Mouse (Mus musculus) heart, postnatal 0 days (tissue): ENCODE data around the gene Krtap20-2. TPM values are rescaled to one million over a fixed set of nuclear protein-coding genes. Genes with fewer than 3 reads are reported as not detected.
"Not testable (repeated sequence)": the region's sequence is repeated elsewhere in the genome, so short reads cannot be mapped to it uniquely, and the experiment has no call there.

Source experiments
- ATAC-seq: fragments of 200-750 bp; cut with Nextera tagmentation; 2 replicates; pipeline ENCODE4 v1.8.0; 2017; ENCODE audit warnings: low read depth, moderate number of reproducible peaks, moderate library complexity; ENCODE audit not compliant: insufficient read depth
- DNase-seq: peaks from one replicate; pipeline ENCODE4 v3.0.0-alpha.2; 2016; ENCODE audit warnings: low spot score
- H3K27ac ChIP-seq: fragments of 300-500 bp; sonication (generic); 2 replicates; pipeline ENCODE4 v1.5.1; 2014; ENCODE audit warnings: low read depth, mild to moderate bottlenecking
- H3K27me3 ChIP-seq: fragments of 300-500 bp; sonication (generic); 2 replicates; pipeline ENCODE4 v1.6.1; 2014; ENCODE audit warnings: low read length, mixed read lengths; ENCODE audit not compliant: control insufficient read depth, insufficient read depth
- H3K36me3 ChIP-seq: fragments of 300-500 bp; sonication (generic); replicated peaks from 2 replicates; pipeline ENCODE4 v1.6.1; 2014; ENCODE audit warnings: low read length, mixed read lengths; ENCODE audit not compliant: control insufficient read depth, insufficient read depth
- H3K4me1 ChIP-seq: fragments of 300-500 bp; sonication (generic); 2 replicates; pipeline ENCODE4 v1.6.1; 2014; ENCODE audit warnings: antibody characterized with exemption; ENCODE audit not compliant: control insufficient read depth, insufficient read depth
- H3K4me2 ChIP-seq: fragments of 300-500 bp; sonication (generic); 2 replicates; pipeline ENCODE4 v1.6.1; 2014; ENCODE audit warnings: low read depth, mild to moderate bottlenecking, low read length, moderate library complexity
- H3K4me3 ChIP-seq: fragments of 300-500 bp; sonication (generic); 2 replicates; pipeline ENCODE4 v1.5.1; 2014; ENCODE audit warnings: low read depth, low read length
- H3K9ac ChIP-seq: fragments of 300-500 bp; sonication (generic); replicated peaks from 2 replicates; pipeline ENCODE4 v1.6.1; 2014; ENCODE audit warnings: low read depth, low read length, mixed read lengths
- H3K9me3 ChIP-seq: fragments of 300-500 bp; sonication (generic); replicated peaks from 2 replicates; pipeline ENCODE4 v1.6.1; 2016; ENCODE audit warnings: low read length; ENCODE audit not compliant: control insufficient read depth
- CTCF ChIP-seq: IDR thresholded peaks from 2 replicates; pipeline ENCODE4 v1.5.1; 2016; ENCODE audit warnings: antibody characterized with exemption, control low read depth, low read depth
- EP300 ChIP-seq: IDR thresholded peaks from 2 replicates; pipeline ENCODE4 v1.6.1; 2016; ENCODE audit warnings: antibody characterized with exemption, low read depth
- WGBS: fragments of 180-500 bp; shearing (Covaris S2); extraction: QIAGEN DNeasy Blood & Tissue Kit; methylation state at CpG from one replicate; pipeline ENCODE4 v1.1.7; 2014; 5-methylcytosine and 5-hydroxymethylcytosine counted together
- polyA plus RNA-seq: library from polyadenylated mRNA; unstranded; fragments of >200 nt; fragmentation: Nextera tagmentation; extraction: Ambion mirVana; gene quantifications from 2 replicates; pipeline ENCODE4 v1.2.1, GENCODE M21; 2015
- total RNA-seq: library from RNA; depleted of rRNA; stranded (reverse); fragments of >200 nt; gene quantifications from 2 replicates; pipeline ENCODE4 v1.2.3, GENCODE M21; 2014; ENCODE audit warnings: low replicate concordance; rRNA removed

Krtap20-2 gene
- not detected in 2 replicates for total RNA-seq
- not detected in 2 replicates for polyA plus RNA-seq

DNA sequence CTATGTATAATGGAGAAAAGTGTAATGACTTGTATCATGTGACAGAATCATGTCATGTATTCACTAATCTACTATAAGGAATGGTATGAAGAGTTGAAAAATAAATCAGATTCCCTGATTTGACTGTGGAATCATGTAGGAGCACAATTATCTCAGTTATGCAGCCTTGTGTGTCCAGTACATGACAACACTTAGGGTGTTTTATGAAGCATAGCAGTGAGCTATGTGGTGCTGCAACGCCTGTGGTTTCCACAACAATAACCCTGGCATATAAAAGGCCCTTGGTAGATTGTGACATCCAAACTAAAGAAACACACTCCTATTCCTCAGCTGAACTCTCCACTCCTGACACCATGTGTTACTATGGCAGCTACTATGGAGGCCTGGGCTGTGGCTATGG is at the start of gene Krtap20-2:
Gene Krtap20-2 (plus strand): TSS at position 301 of the 400 bp plus-strand sequence.
- Histone ChIP-seq H3K9me3 (no peaks in the 10 kb centered on the region), H3K4me3 (no peak within 1 kb of the TSS), H3K9ac (no peak within 1 kb of the TSS), H3K27ac (no peak within 1 kb of the TSS), H3K36me3 (no peaks in the 10 kb centered on the region), H3K27me3 (no peaks in the 10 kb centered on the region), H3K4me1 (no peaks in the 10 kb centered on the region), H3K4me2 (no peak within 1 kb of the TSS)
- WGBS, result 41% methylated on average over 1 of the region's 1 CpGs
- ATAC-seq (no peak), DNase-seq (no peak)
- TF ChIP-seq CTCF (no peak), EP300 (no peak)

DNA sequence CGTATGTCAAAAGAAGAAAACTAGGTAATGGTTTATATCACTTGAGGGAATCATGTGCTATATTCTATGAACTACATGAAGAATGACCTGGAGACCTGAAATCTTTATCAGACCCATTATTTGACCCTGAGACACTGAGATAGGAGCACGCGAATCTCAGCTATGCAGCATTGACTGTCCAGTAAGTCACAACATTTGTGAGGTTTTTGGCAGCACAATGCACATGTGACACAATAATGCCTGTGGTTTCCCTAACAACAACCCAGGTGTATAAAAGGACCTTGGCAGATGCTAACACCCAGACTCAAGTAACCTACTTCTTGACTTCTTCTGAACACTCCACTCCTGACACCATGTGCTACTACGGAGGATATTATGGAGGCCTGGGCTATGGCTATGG is 48.0 kb upstream of the Krtap20-2 start, which contains the start of gene Gm9789:
Gene Gm9789 (plus strand): TSS at position 301 of the 400 bp plus-strand sequence.
- no peak within 1 kb of the TSS for H3K9ac ChIP-seq
- no peak within 1 kb of the TSS for H3K4me2 ChIP-seq
- no peaks in the 10 kb centered on the region for H3K4me1 ChIP-seq
- no peak within 1 kb of the TSS for H3K4me3 ChIP-seq
- no peak within 1 kb of the TSS for H3K27ac ChIP-seq
- no peaks in the 10 kb centered on the region for H3K36me3 ChIP-seq
- ATAC-seq (no peak), DNase-seq (no peak)
- no peaks in the 10 kb centered on the region for H3K27me3 ChIP-seq
- WGBS, result 79% methylated on average over 4 of the region's 4 CpGs
- 0 out of 2 replicates have a peak, but pooled peaks cover 3% of the 10 kb centered on the region for H3K9me3 ChIP-seq
- no peak for TF ChIP-seq EP300
- TF ChIP-seq CTCF, result no peak

DNA sequence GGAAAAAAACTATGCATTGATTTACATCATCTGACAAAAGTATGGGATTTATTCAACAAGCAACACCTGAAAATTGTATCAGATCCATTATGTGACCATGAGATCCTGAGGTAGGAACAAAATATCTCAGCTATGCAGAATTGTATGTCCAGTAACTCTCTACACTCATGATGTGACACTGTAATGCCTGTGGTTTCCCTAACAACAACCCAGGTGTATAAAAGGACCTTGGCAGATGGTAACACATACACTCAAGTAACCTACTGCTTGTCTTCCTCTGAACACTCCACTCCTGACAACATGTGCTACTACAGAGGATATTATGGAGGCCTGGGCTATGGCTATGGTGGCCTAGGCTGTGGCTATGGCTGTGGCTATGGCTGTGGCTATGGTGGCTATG is 36.5 kb upstream of the Krtap20-2 start, which contains the start of gene Gm7735:
Gene Gm7735 (plus strand): TSS at position 301 of the 400 bp plus-strand sequence.
- H3K9ac ChIP-seq, H3K27me3 ChIP-seq, H3K4me1 ChIP-seq, H3K36me3 ChIP-seq, H3K27ac ChIP-seq, DNase-seq, ATAC-seq, H3K4me3 ChIP-seq, H3K9me3 ChIP-seq, H3K4me2 ChIP-seq: not testable (repeated sequence)

DNA sequence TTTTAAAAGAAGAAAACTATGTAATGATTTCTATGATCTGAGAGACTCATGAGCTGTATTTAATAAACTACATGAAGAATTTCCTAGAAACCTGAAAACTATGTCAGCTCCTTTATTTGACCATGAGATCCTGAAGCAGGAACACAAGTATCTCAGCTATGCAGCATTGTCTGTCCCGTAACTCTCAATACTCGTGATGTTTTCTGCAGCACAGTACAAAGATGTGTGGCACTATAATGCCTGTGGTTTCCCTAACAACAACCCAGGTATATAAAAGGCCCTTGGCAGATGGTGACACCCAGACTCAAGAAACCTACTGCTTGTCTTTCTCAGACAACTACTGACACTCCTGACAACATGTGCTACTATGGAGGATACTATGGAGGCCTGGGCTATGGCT is 31.2 kb upstream of the Krtap20-2 start, which contains the start of gene 1110057P08Rik:
Gene 1110057P08Rik (plus strand): TSS at position 301 of the 400 bp plus-strand sequence.
- no peaks in the 10 kb centered on the region; the same call in 1 of the 2 replicates for H3K9me3 ChIP-seq
- 72% methylated on average over 2 of the region's 2 CpGs for WGBS
- TF ChIP-seq EP300, result no peak
- no peak for TF ChIP-seq CTCF

DNA sequence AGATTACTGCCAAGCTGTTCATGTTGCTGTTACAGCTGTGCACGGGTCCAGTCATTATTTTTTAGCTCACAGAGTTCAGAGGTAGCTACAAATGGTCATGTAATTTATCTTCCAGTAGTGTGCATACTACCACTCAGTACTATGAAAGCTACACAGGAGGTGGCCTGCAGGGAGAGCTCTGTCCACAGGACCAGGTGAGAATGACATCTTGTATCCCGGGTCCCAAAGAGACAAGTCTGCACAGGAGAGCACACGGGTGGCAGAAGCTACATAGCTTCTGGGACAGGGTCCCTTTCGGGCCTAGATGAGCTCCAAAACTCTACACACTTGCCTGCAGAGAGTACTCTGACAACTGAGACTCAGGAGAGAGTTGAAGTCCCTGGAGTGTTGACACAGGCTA is 17.0 kb upstream of the Krtap20-2 start:
- Histone ChIP-seq H3K36me3 (no peaks in the 10 kb centered on the region), H3K27me3 (no peaks in the 10 kb centered on the region), H3K27ac (no peak overlapping the region), H3K4me3 (no peak overlapping the region), H3K9ac (no peak overlapping the region), H3K9me3 (peaks cover 10% of the 10 kb centered on the region; the same call in 1 of the 2 replicates), H3K4me2 (no peak overlapping the region), H3K4me1 (no peaks in the 10 kb centered on the region)
- TF ChIP-seq CTCF (no peak), EP300 (no peak)
- no peak for ATAC-seq
- DNase-seq, result no peak
- 65% methylated on average over 4 of the region's 4 CpGs for WGBS

More for the DNA sequence above, 31.2 kb upstream of the Krtap20-2 start, which contains the start of gene 1110057P08Rik:
- no peak for ATAC-seq
- Histone ChIP-seq H3K36me3 (no peaks in the 10 kb centered on the region), H3K4me3 (no peak within 1 kb of the TSS), H3K4me1 (no peaks in the 10 kb centered on the region), H3K9ac (no peak within 1 kb of the TSS), H3K27me3 (no peaks in the 10 kb centered on the region), H3K27ac (no peak within 1 kb of the TSS), H3K4me2 (no peak within 1 kb of the TSS)
- DNase-seq, result no peak

Other genes with a start within 250 kb of the Krtap20-2 start
- not detected in 2 replicates for gene Krtap16-3, start 243.0 kb upstream of the Krtap20-2 start, total RNA-seq
- gene Krtap16-3, start 243.0 kb upstream of the Krtap20-2 start, polyA plus RNA-seq, result not detected in 2 replicates
- not detected in 2 replicates for gene Krtap22-2, start 195.1 kb upstream of the Krtap20-2 start, total RNA-seq
- not detected in 2 replicates for gene Krtap22-2, start 195.1 kb upstream of the Krtap20-2 start, polyA plus RNA-seq
- gene Gm10229, start 190.6 kb upstream of the Krtap20-2 start, total RNA-seq, result not detected in 2 replicates
- gene Gm10229, start 190.6 kb upstream of the Krtap20-2 start, polyA plus RNA-seq, result not detected in 2 replicates
- not detected in 2 replicates for gene Krtap6-1, start 174.2 kb upstream of the Krtap20-2 start, total RNA-seq
- not detected in 2 replicates for gene Krtap6-1, start 174.2 kb upstream of the Krtap20-2 start, polyA plus RNA-seq
- not detected in 2 replicates for gene Gm10228, start 164.4 kb upstream of the Krtap20-2 start, total RNA-seq
- gene Gm10228, start 164.4 kb upstream of the Krtap20-2 start, polyA plus RNA-seq, result not detected in 2 replicates
- gene Krtap6-5, start 158.0 kb upstream of the Krtap20-2 start, total RNA-seq, result not detected in 2 replicates
- not detected in 2 replicates for gene Krtap6-5, start 158.0 kb upstream of the Krtap20-2 start, polyA plus RNA-seq
- gene 1110025L11Rik, start 141.9 kb upstream of the Krtap20-2 start, total RNA-seq, result not detected in 2 replicates
- not detected in 2 replicates for gene 1110025L11Rik, start 141.9 kb upstream of the Krtap20-2 start, polyA plus RNA-seq
- gene Krtap6-3, start 121.8 kb upstream of the Krtap20-2 start, total RNA-seq, result not detected in 2 replicates
- gene Krtap6-3, start 121.8 kb upstream of the Krtap20-2 start, polyA plus RNA-seq, result not detected in 2 replicates
- gene Gm6358, start 65.0 kb upstream of the Krtap20-2 start, total RNA-seq, result not detected in 2 replicates
- gene Gm6358, start 65.0 kb upstream of the Krtap20-2 start, polyA plus RNA-seq, result not detected in 2 replicates
- not detected in 2 replicates for gene Gm10061, start 54.8 kb upstream of the Krtap20-2 start, total RNA-seq
- not detected in 2 replicates for gene Gm10061, start 54.8 kb upstream of the Krtap20-2 start, polyA plus RNA-seq
- gene Gm9789, start 47.9 kb upstream of the Krtap20-2 start, total RNA-seq, result not detected in 2 replicates
- not detected in 2 replicates for gene Gm9789, start 47.9 kb upstream of the Krtap20-2 start, polyA plus RNA-seq
- gene Gm7735, start 36.4 kb upstream of the Krtap20-2 start, total RNA-seq, result not detected in 2 replicates
- not detected in 2 replicates for gene Gm7735, start 36.4 kb upstream of the Krtap20-2 start, polyA plus RNA-seq
- gene 1110057P08Rik, start 31.1 kb upstream of the Krtap20-2 start, total RNA-seq, result not detected in 2 replicates
- gene 1110057P08Rik, start 31.1 kb upstream of the Krtap20-2 start, polyA plus RNA-seq, result not detected in 2 replicates
- gene Krtap21-1, start 198.0 kb downstream of the Krtap20-2 start, total RNA-seq, result not detected in 2 replicates
- not detected in 2 replicates for gene Krtap21-1, start 198.0 kb downstream of the Krtap20-2 start, polyA plus RNA-seq
- not detected in 2 replicates for gene Krtap6-2, start 214.2 kb downstream of the Krtap20-2 start, total RNA-seq
- not detected in 2 replicates for gene Krtap6-2, start 214.2 kb downstream of the Krtap20-2 start, polyA plus RNA-seq